Mouse (Mus musculus) splenic B cell, adult 2 months (primary cell): Measurements from ENCODE around the gene Ttc34.

Experiments
- DNase-seq: peaks from one replicate; pipeline ENCODE4 v3.0.0-alpha.2; 2011; ENCODE audit warnings: low read depth, low spot score
- H3K27me3 ChIP-seq: 2 replicates; pipeline ENCODE4 v1.6.1; 2012; ENCODE audit warnings: mild to moderate bottlenecking, low read length, moderate library complexity, mixed read lengths; ENCODE audit not compliant: control insufficient read depth, poor library complexity, insufficient read depth, severe bottlenecking
- H3K36me3 ChIP-seq: 2 replicates; pipeline ENCODE4 v1.6.1; 2012; ENCODE audit warnings: mild to moderate bottlenecking, low read length, moderate library complexity, mixed read lengths; ENCODE audit not compliant: control insufficient read depth, poor library complexity, insufficient read depth, severe bottlenecking

Ttc34 gene

DNA sequence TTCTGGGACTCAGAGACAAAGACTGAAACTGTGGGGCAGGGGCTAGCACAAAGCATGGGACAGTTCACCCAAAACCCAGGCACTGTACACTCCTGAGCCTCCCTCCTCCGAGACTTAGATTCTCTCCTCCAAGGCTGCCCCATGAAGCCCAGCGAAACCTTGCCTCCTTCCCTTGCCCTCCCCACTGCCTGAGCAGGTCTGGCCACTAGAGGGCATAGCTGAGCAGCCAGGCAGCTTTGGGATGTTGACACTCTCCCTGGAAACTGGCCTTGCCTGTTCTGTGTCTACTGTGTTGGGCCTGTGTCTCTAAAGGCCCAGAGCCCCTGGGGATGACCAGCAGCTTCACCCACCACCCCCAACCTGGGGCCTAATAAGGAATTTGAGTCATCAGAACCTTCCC lies at the start of gene Ttc34:
TSS of gene Ttc34 (plus strand) at position 290 of the 400 bp plus-strand sequence.
- H3K36me3 ChIP-seq = no peaks in the 10 kb centered on the region
- peak; percentile 55 for DNase-seq

DNA sequence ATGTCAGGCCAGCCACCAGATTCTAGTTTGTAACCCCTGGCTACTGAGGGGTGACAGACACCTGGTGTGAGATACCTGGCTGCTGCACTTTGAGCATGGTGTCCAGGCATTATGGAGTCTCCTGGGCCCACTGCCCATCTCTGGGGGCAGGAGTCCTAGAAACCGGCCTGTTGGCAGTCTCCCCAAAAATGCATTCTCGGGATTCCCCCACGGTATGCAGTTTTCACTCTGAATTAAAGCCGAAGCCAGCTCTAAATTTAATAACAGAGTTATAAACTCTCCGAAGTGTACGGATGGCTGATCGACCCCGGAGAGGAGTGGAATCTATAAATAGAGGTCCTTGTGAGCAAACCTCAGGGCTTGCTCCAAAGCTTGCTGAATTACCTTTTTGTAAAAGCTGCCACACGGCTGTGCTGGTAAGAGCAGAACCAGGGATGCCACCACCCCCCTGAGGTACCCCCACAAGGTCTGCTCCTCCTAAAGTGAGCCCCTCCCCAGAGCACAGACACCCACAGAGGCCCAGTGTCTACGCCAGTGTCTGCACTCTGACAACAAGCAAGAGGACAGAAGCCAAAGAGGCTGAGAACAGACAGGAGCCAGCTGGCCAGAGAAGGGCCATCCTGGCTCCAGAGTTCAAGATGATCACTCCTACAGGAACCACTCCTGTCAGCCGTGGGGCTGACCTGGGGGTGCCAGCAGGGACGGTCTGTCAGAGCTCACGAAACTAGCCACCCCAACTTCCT lies 49.1 kb upstream of the Ttc34 start:
- Histone ChIP-seq H3K27me3 (no peaks in the 10 kb centered on the region), H3K36me3 (no peaks in the 10 kb centered on the region)
- no peak for DNase-seq

More for the DNA sequence above, at the start of gene Ttc34:
- 0 out of 2 replicates have a peak, but pooled peaks cover 2% of the 10 kb centered on the region for H3K27me3 ChIP-seq

DNA sequence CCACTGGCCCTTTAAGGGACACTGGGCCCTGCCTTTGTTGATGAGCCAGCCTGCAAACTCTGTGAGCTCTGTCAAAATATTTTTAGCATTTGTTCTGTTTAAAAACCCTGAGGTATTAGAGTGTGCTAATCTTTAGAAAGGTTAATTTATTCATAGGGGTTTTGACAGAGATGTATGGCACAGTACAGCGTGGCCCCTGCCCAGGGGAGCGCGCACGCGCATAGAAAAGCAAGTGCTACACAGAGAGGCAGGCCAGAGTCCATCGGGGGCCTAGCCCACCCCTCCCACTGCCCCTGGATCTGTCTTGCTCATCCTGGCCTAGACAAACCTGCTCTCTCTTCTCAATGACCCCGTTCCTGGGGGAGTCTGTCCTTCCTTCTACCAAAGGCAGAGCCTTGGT lies 45.4 kb upstream of the Ttc34 start:
- H3K27me3 ChIP-seq = no peaks in the 10 kb centered on the region
- no peak for DNase-seq
- no peaks in the 10 kb centered on the region for H3K36me3 ChIP-seq

DNA sequence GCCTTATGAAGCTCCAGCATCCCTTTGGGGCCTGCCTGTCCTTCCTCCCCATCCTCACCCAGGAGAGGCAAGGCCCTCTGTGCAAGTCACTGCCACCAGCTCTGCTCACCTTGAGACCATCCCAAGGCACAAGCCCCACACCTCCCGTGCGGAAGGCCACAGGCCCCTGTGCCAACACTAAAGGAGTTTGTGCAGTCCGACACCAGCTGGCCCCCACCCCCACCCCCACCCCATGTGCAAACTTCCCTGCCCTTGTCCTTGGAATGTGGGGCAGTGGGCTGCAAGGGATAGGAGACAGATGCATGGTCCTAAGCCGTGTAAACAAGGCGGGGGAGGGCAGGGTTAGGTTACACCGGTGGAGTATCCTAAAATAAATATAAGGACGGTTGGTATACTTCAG lies 43.8 kb upstream of the Ttc34 start:
- Histone ChIP-seq H3K36me3 (no peaks in the 10 kb centered on the region), H3K27me3 (no peaks in the 10 kb centered on the region)
- DNase-seq = no peak

DNA sequence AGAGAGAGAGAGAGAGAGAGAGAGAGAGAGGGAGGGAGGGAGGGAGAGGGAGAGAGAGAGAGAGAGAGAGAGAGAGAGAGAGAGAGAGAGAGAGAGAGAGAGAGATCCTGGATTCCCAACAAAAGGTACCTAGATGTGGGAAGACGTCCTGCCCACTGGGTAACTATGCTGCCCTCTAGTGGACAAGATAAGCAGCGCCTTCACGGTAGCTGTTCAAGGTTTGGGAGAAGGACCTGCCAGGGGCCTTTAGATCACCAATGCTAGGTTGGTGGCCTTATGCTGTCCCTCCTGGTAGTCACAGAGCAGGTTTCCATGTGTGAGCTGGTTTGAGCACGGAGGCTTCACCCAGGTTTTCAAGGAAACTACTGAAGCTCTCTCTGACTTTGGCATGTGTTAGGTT lies 39.4 kb upstream of the Ttc34 start:
- no peaks in the 10 kb centered on the region for H3K27me3 ChIP-seq

DNA sequence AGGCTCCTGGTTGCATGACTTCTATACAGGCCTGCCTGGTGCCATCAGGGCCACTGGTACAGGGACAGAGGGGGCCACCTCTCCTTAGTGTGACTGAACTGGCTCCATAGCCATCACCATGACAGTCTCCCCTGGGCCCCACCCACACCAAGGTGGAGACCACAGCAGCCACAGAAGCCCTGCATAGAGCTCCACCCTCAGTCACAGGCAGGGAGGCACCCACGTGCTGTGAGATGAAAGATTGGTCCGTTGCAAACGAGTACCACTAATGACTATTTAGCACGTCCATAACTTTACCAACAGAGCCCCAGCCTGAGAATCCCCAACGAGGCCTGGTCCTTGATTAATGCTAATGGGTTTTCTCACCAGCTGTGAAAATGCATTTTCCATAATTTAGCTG lies 36.7 kb upstream of the Ttc34 start:
- no peaks in the 10 kb centered on the region for H3K27me3 ChIP-seq
- no peak for DNase-seq
- H3K36me3 ChIP-seq = no peaks in the 10 kb centered on the region

More for the DNA sequence above, 39.4 kb upstream of the Ttc34 start:
- no peaks in the 10 kb centered on the region for H3K36me3 ChIP-seq
- DNase-seq = peak; percentile 61

DNA sequence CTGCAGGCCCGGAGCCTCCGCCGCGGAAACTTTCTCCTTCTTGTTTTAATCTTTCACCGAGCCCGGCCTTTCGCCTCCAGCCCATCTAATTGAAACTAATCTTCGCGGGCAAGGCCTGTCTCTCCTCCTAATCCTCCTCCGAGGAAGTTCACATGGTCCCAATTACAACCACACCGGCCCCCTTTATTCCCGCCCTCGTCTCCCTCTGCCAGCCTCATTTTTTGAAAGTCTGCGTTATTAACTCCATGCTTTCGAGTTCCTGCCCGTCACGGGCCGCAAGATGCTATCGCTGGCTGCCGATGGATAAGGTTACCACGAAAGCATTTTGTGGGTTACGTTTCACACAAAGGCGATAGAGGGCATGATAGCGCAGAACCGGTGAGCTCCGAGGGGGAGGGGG lies 35.0 kb upstream of the Ttc34 start:
- Histone ChIP-seq H3K36me3 (no peaks in the 10 kb centered on the region), H3K27me3 (no peaks in the 10 kb centered on the region)
- no peak for DNase-seq

DNA sequence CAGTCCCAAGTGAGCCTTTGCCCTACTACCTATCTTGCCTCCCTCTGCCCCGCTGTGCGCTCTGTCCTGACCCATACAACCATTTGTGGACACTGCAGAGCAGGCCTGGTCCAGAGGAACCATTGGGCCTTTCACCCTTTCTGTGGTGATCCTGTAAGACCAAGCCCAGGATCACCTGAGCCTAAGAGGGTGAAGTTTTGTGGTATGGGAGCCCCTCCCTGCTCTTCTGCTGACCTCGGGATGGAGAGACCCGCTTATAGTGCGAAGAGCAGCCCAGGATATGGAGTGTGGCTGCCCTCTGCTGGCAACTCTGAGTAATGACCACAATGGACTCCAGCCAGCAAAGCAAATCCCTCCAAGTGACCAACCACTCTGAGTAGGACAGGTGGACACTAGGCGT lies 11.6 kb upstream of the Ttc34 start:
- peak; percentile 60 for DNase-seq
- no peaks in the 10 kb centered on the region for H3K36me3 ChIP-seq

DNA sequence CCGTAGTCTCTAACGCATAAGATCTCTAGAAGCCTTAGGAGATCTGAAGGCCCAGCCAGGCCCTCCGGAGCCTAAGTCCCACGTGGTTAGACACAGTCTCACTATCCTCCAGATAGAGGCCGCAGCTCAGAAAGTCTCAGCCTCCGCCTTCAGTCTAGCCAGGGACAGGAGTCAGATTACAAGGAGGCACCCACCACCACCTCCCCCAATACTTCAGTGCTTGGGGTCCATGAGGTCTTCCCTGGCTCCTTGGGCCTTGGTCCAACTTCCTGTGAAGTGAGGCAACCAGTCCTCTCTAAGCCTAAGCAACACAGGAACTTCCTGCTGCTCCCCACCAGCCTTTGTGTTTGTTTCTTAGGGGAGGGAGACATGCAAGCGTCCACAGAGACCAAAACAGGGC lies 11.0 kb upstream of the Ttc34 start:
- DNase-seq = no peak
- Histone ChIP-seq H3K36me3 (no peaks in the 10 kb centered on the region), H3K27me3 (no peaks in the 10 kb centered on the region)

More for the DNA sequence above, 11.6 kb upstream of the Ttc34 start:
- no peaks in the 10 kb centered on the region for H3K27me3 ChIP-seq

DNA sequence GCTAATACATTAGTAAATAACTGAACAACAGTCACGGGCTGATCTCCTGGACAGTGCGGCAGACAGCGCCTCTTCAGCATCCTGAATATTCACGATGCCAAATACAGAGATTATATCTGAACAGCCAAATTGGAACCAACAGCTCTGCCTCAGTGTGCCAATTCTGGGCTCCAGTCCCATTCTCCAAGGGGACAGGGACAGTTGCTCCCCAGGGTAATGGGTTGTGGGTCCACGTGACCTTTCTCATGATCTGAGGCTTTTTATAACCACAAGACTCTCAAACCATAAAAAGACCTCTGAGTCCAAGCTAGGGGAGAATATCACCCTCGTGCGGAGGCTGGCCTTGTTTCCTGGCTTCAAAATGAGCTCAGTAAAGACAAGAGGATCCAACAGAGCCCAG lies 10.1 kb upstream of the Ttc34 start:
- Histone ChIP-seq H3K27me3 (no peaks in the 10 kb centered on the region), H3K36me3 (no peaks in the 10 kb centered on the region)
- DNase-seq = no peak

DNA sequence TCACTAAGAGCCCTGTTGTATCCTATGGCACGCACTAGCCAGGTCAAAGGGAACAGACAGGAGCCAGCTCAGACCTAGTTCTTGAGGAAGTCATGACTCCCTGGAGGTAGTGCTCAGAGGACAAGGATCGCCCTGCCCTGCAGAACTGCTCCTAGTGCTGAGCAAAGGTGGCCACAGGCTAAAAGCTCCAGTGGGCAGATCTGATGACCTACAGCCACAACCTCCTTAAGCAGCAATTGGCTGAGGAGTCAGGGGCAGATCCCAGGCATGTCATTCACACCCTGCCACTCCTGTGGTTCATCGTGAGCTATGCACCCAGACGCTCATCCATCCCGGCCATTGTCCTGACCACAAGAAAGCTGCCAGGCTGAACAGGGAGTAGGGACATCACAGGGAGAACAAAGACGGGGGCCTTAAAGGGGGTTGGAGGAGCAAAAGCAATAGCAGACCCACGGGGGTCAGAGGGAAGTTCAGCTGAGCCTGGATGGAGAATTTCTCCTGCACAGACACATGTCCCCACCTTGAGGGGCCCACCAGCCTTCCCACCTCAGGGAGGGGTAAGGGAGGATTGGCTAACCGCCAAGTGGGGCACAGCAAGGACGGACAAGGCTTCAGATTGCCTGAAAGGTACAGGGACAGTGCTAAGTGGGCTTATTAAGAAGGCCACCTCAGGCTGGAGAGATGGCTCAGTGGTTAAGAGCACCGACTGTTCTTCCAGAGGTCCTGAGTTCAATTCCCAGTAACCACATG lies 9.2 kb upstream of the Ttc34 start:
- H3K36me3 ChIP-seq = no peaks in the 10 kb centered on the region
- no peak for DNase-seq
- H3K27me3 ChIP-seq = no peaks in the 10 kb centered on the region

DNA sequence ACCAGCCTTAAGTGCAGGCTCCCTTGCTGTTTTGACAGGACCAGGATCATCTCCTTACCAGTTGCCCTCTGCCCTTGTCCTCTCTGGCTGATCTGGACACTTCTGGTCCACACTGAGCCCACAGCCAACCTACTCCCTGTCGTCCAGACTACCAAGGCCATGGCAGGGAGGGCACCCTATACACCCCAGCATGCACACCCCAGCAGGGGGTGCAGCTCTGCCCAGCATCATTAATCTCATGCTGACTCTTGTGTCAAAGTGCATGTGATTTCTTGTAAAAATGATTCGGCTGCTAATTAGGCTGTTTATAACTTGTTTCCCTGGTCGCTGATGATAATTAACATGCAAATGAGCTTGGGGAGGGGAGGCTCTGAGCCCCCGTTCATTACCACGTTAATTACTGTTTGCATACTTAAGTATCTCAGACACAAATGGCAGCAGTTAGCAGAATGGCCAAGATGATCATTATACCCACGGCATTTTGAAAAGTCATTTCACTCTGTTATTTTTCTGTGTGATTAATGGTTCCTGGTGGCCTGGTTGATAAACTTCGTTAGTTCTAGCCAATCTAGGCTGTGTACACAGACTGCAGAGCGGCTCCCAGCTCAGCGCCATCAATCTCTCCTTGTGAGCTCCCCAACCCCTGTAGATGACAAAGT lies 5.2 kb upstream of the Ttc34 start:
- Histone ChIP-seq H3K27me3 (no peaks in the 10 kb centered on the region), H3K36me3 (no peaks in the 10 kb centered on the region)
- no peak for DNase-seq

DNA sequence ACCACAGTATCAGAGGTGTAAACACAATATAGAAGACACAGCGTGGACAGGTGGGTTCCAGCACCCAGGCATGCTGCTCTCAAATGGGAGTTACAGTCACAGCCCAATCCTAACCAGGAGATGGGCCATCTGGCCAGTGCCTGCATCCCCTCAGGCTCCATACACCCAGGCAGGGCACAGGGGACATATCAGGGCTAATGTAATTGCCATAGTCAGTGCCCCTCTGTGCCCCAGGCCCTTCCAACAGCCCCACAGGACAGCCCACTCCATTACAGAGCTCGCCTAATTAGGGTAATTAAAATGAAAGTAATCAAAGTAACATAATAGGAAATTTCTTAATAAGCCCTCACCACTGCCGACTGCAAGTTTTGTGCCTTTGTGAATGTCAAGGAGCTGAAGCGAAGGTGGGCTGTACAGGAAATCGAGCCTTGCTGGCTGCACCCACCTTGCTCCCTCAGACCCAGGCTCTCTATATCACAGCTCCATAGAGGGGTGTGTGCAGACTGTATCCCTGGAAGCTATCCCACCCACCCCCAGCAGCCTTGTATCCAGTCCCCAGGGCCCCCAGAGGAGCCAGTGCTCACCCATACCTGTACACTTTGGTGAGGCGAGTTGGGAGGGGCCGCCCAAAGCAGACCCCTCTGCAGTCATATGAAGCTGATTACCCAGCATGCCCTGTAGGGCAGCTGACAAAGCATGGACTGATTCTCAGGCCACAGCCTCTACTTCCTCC lies 910 bp upstream of the Ttc34 start:
- no peaks in the 10 kb centered on the region for H3K36me3 ChIP-seq
- 0 out of 2 replicates have a peak, but pooled peaks cover 2% of the 10 kb centered on the region for H3K27me3 ChIP-seq
- DNase-seq = no peak

DNA sequence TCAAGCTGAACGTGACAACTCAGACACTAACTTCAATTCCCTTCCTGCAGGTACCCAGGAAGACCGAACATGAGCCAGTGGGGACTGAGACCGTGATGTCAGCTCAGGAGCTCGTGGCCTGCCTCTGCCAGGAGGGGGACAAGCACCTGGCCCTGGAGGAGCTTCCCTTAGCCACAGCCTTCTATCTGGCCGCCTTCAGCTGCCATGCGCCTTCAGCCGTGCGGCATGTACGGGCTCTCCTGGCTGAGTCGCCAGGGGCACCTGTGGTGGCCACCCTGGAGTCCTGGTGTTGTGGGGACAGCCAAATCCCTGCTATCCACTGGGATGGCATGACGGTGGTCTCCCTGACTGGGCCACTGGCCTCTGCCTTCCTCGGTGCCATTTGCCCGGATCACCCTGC lies 1.5 kb downstream of the Ttc34 start:
- 0 out of 2 replicates have a peak, but pooled peaks cover 2% of the 10 kb centered on the region for H3K27me3 ChIP-seq
- DNase-seq = no peak
- H3K36me3 ChIP-seq = no peaks in the 10 kb centered on the region
